ENCODE assay signal across 11 mouse cellular contexts in genomic region chr11:77784894-77785293, GRCm38 (mm10). TPM values are rescaled to one million over a fixed set of nuclear protein-coding genes. Genes with fewer than 3 reads are reported as not detected.
DNase-seq lines count a peak whose midpoint lies in the region; ATAC-seq and TF ChIP-seq lines count a peak whose summit lies in the region.
"Had no signal": no experiment of that assay in that cellular context is flagged by ENCODE, and none has a peak within 500 bp of the region (broad histone marks: within the 10 kb centered on the region; RNA-seq: fewer than 3 reads in every experiment).

No protein-coding gene starts in this region.

- H3K27me3 ChIP-seq in lung, embryonic 16.5 days (ENCODE audit: control insufficient read depth, insufficient read depth, low read depth, low read length), result no peaks in the 10 kb centered on the region
- H3K27me3 ChIP-seq in intestine, embryonic 15.5 days (replicated peaks), result no peaks in the 10 kb centered on the region
- H3K27me3 ChIP-seq in small intestine, adult 2 months (ENCODE audit: control insufficient read depth, insufficient read depth, low read length), result no peaks in the 10 kb centered on the region

- intact Hi-C loops in gastrocnemius, adult 2 months (cut with DNase I), result no loop called here
- intact Hi-C loops in gastrocnemius, postnatal 36 days (cut with DNase I), result no loop called here
- intact Hi-C loops in left cerebral cortex, postnatal 14 days (cut with DNase I), result no loop called here

- H3K36me3 ChIP-seq in lung, embryonic 16.5 days (ENCODE audit: control insufficient read depth, insufficient read depth, low read length), result no peaks in the 10 kb centered on the region
- H3K36me3 ChIP-seq in intestine, embryonic 15.5 days, result no peaks in the 10 kb centered on the region
- 0 out of 2 replicates have a peak, but pooled peaks cover 6% of the 10 kb centered on the region for H3K36me3 ChIP-seq in small intestine, adult 2 months (ENCODE audit: control insufficient read depth, insufficient read depth, low read length)

- peak overlapping the region; percentile 39; the same call in 1 of the 2 replicates for H3K4me3 ChIP-seq in gastrocnemius, adult 2 months
- H3K4me3 ChIP-seq in lung, embryonic 16.5 days (ENCODE audit: low read length), result no peak overlapping the region
- H3K4me3 ChIP-seq in intestine, embryonic 15.5 days (replicated peaks), result peak overlapping the region; percentile 7; the same call in 1 of the 2 replicates
- H3K4me3 ChIP-seq in small intestine, adult 2 months (ENCODE audit: low read depth, low read length), result 0 out of 2 replicates have a peak overlapping the region, but pooled peaks have one; percentile 3

- no peak overlapping the region; the same call in 1 of the 2 replicates for H3K9ac ChIP-seq in lung, embryonic 16.5 days (ENCODE audit: low read length)
- H3K9ac ChIP-seq in intestine, embryonic 15.5 days, result no peak overlapping the region

- no peak for DNase-seq in gastrocnemius, adult 2 months
- no peak for DNase-seq in gastrocnemius, postnatal 36 days
- no peak for DNase-seq in lung, postnatal 36 days
- DNase-seq in left cerebral cortex, postnatal 14 days (ENCODE audit: low spot score in 2 of 2), result no peak
- DNase-seq in frontal cortex, adult 2 months (ENCODE audit: extremely low spot score in 1 of 2, low spot score in 1 of 2), result no peak
- DNase-seq: adrenal gland, postnatal 14 days; right cerebral cortex, postnatal 14 days had no signal

- H3K27ac ChIP-seq in gastrocnemius, adult 2 months, result peak overlapping the region; percentile 86
- H3K27ac ChIP-seq in lung, embryonic 16.5 days (ENCODE audit: low read length), result peak overlapping the region; percentile 94
- H3K27ac ChIP-seq in intestine, embryonic 15.5 days, result peak overlapping the region; percentile 94
- peak overlapping the region; percentile 97 for H3K27ac ChIP-seq in small intestine, adult 2 months (ENCODE audit: insufficient read depth, low read depth, low read length)

- ATAC-seq in lung, embryonic 16.5 days (ENCODE audit: low read depth), result no peak
- ATAC-seq in intestine, embryonic 15.5 days, result no peak

- H3K9me3 ChIP-seq in lung, embryonic 16.5 days (ENCODE audit: control insufficient read depth, low read length), result no peaks in the 10 kb centered on the region
- no peaks in the 10 kb centered on the region for H3K9me3 ChIP-seq in intestine, embryonic 15.5 days

- TF ChIP-seq CTCF in gastrocnemius, adult 2 months (IDR thresholded peaks at IDR 0.05), result no peak
- no peak for TF ChIP-seq CTCF in small intestine, adult 2 months (IDR thresholded peaks at IDR 0.05; ENCODE audit: extremely low read depth, insufficient read length, insufficient replicate concordance, low read depth, low read length)

- no peak for TF ChIP-seq POLR2A in small intestine, adult 2 months (IDR thresholded peaks at IDR 0.05; ENCODE audit: low read depth, low read length)

- 60% methylated on average over 9 of the region's 9 CpGs for WGBS in lung, embryonic 16.5 days
- 65% methylated on average over 9 of the region's 9 CpGs for WGBS in intestine, embryonic 15.5 days
- WGBS in small intestine, adult 2 months, result 71% methylated on average over 9 of the region's 9 CpGs

- H3K4me1 ChIP-seq in lung, embryonic 16.5 days (replicated peaks; ENCODE audit: control insufficient read depth, insufficient read depth, low read length), result peaks cover 60% of the 10 kb centered on the region
- H3K4me1 ChIP-seq in intestine, embryonic 15.5 days (replicated peaks), result peaks cover 40% of the 10 kb centered on the region
- peaks cover 52% of the 10 kb centered on the region for H3K4me1 ChIP-seq in small intestine, adult 2 months (ENCODE audit: control insufficient read depth, insufficient read depth, insufficient read length, low read length)

- H3K4me2 ChIP-seq in lung, embryonic 16.5 days (ENCODE audit: low read depth, low read length), result peak overlapping the region; percentile 28; the same call in 1 of the 2 replicates
- peak overlapping the region; percentile 45 for H3K4me2 ChIP-seq in intestine, embryonic 15.5 days (replicated peaks)

RNA-seq across cellular contexts. Expression of gene Gm10277, which starts 2.7 kb away (rescaled TPM):
- total RNA-seq in gastrocnemius, adult 2 months (2021), result not detected
- total RNA-seq in gastrocnemius, postnatal 36 days (2021), result not detected
- polyA plus RNA-seq in lung, embryonic 16.5 days (2015; fragmentation: Nextera tagmentation; extraction: Ambion mirVana), result 1.8 and 2.5 TPM in 2 replicates
- polyA plus RNA-seq in intestine, embryonic 15.5 days (2015; fragmentation: Nextera tagmentation; extraction: Ambion mirVana), result 0.93 and 1.5 TPM in 2 replicates
- not detected in 2 replicates for polyA plus RNA-seq in small intestine, adult 2 months (2012; rRNA removed)
- total RNA-seq in left cerebral cortex, postnatal 14 days (2021), result not detected
- polyA plus RNA-seq in frontal cortex, adult 2 months (2012; rRNA removed), result not detected in 2 replicates
- total RNA-seq: adrenal gland, postnatal 14 days had no signal
- polyA plus RNA-seq: lung, adult 2 months had no signal

RNA-seq across cellular contexts. Expression of gene Myo18a, which starts 21.8 kb away (rescaled TPM):
- 100 to 1,000 TPM; 345 to 399 TPM for total RNA-seq in gastrocnemius, adult 2 months (2021)
- 100 to 1,000 TPM; 331 to 334 TPM for total RNA-seq in gastrocnemius, postnatal 36 days (2021)
- 39.0 and 42.1 TPM in 2 replicates for polyA plus RNA-seq in lung, embryonic 16.5 days (2015; fragmentation: Nextera tagmentation; extraction: Ambion mirVana)
- 27.7 and 32.1 TPM in 2 replicates for polyA plus RNA-seq in intestine, embryonic 15.5 days (2015; fragmentation: Nextera tagmentation; extraction: Ambion mirVana)
- polyA plus RNA-seq in small intestine, adult 2 months (2012; rRNA removed), result 66.4 and 149 TPM in 2 replicates
- 100 to 1,000 TPM; 151 to 169 TPM for total RNA-seq in left cerebral cortex, postnatal 14 days (2021)
- 67.7 and 73.8 TPM in 2 replicates for polyA plus RNA-seq in frontal cortex, adult 2 months (2012; rRNA removed)

RNA-seq across cellular contexts. Expression of gene Cryba1, which starts 59.8 kb away (rescaled TPM):
- total RNA-seq in gastrocnemius, adult 2 months (2021), result not detected
- not detected for total RNA-seq in gastrocnemius, postnatal 36 days (2021)
- not detected in 2 replicates for polyA plus RNA-seq in lung, embryonic 16.5 days (2015; fragmentation: Nextera tagmentation; extraction: Ambion mirVana)
- polyA plus RNA-seq in intestine, embryonic 15.5 days (2015; fragmentation: Nextera tagmentation; extraction: Ambion mirVana), result 0.18 TPM in 1 of 2 replicates, not detected in the other
- polyA plus RNA-seq in small intestine, adult 2 months (2012; rRNA removed), result not detected in 2 replicates
- not detected for total RNA-seq in left cerebral cortex, postnatal 14 days (2021)
- polyA plus RNA-seq in frontal cortex, adult 2 months (2012; rRNA removed), result 0.16 TPM in 1 of 2 replicates, not detected in the other
- total RNA-seq: adrenal gland, postnatal 14 days had no signal
- polyA plus RNA-seq: lung, adult 2 months had no signal
